Mouse (Mus musculus): ENCODE data around the gene Kctd3.
"Not testable (repeated sequence)": the region's sequence is repeated elsewhere in the genome, so short reads cannot be mapped to it uniquely, and the experiment has no call there.

Gene Kctd3

GRCm38 (mm10) chr1:189007239-189007979 is at the start of gene Kctd3:
Kctd3 (minus strand) TSS chr1:189007841.
- peak; percentile 98 for DNase-seq (ENCODE audit: low spot score)

GRCm38 (mm10) chr1:189057425-189057824 is 49.8 kb upstream of the Kctd3 start:
- DNase-seq (ENCODE audit: low spot score) = no peak

- DNase-seq (ENCODE audit: low spot score) = no peak
These were observed 48.3 kb upstream of the Kctd3 start for GRCm38 (mm10) chr1:189055933-189056332.

DNA sequence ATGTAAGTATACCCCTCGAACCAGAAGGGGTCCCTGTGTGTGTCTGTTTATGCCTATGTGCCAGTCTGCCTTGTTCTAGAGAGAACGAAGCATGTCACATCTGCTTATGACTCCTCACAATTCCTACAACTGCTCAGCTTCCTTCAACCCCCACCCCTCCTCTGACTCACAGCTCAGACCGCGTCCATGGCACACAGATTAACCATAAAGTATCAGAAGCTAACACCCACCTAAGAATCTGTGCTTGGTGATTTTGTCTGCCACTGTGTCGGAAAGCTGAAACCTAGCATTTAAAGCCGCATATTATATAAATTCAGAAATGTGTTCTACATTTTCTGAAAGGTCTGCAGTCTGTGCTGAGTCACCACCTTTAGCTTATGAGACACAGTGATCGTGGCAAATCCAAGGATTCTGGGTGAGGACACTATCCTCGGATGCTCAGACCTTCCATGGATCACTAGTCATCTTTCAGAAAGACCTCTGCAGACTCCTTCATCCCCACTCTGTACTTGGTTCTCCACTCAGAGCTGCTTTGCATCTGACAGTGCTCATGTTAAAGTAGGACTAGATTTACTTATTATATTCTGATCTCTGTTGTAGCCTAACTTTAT is 47.4 kb upstream of the Kctd3 start:
- no peak for DNase-seq (ENCODE audit: low spot score)

GRCm38 (mm10) chr1:189054191-189054590 is 46.5 kb upstream of the Kctd3 start:
- DNase-seq (ENCODE audit: low spot score) = no peak

DNA sequence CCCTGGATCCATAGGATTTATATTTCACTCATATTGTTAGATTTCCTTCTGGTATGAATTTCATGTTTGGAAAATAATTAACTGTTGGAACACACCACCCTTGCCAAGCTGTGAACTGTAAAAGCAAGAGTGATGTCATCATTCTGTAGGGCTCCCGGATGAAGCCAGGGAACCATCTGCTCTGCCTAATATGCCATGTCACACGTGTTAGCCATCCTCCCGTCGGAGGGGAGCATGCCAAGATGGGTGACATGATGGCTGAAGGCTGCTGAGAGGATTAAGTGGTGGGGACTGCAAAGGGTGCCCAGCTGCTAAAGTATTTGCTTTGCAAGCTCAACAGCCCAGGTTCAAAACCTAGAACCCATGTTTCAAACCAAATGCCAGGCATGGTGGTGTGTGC is 44.5 kb upstream of the Kctd3 start:
- DNase-seq (ENCODE audit: low spot score) = no peak

- no peak for DNase-seq (ENCODE audit: low spot score)
These were observed 42.5 kb upstream of the Kctd3 start for GRCm38 (mm10) chr1:189050122-189050521.

DNA sequence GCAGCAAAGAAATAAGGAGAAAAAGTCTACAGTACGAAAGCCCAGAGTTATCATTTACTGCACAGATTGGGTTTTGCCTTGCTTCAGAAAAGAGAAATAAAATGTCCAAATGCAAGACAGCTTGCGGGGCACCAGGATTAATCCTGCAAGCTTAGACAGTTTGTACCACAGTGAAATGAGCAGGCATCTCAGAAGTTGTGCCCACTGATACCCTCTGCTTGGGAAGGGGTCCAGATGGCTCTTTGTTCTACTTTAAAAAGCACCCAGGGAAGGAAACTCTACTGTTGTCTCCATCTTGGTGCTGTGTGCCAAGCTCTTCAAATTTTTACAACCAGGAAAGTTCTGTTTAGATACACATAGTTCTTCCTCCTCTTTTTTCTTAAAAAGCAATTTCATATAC is 40.7 kb upstream of the Kctd3 start:
- DNase-seq (ENCODE audit: low spot score) = no peak

DNA sequence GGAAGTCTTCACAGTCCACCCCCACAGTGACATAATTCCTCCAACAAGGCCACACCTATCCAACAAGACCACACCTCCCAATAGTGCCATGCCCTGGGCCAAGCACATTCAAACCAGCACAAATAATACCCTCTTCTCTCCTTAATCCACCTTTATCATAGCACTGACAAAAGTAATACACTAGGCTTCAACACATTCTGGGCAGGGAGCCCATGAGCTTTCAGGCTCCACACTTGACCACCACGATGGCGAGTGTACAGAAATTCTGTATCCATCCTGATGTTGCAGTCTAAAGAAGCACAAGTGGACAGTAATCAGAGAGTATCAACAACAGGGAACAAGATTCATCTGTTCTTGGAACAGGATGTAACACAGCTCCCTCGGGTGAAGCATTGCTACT is 40.3 kb upstream of the Kctd3 start:
- no peak for DNase-seq (ENCODE audit: low spot score)

- no peak for DNase-seq (ENCODE audit: low spot score)
These were observed 39.2 kb upstream of the Kctd3 start for GRCm38 (mm10) chr1:189046831-189047230.

DNA sequence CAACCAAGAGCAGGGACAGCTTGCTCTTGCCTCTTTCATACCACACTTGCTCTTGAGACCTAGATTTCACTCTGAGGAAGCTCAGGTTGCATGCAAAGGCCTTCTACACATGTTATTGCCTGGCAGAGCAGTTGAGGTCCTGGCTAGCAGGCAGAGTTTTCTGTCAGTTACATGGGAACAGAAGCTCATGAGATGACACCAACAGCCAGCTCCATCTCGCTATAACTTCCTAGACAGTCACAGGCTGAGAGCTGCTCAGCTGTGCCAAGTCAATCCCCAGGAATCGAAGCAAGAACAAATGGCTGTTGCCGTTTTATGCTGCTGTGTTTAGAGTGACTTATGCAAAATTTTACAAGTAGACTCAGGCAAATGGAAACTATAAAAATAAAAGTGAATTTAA is 38.7 kb upstream of the Kctd3 start:
- DNase-seq (ENCODE audit: low spot score) = no peak

GRCm38 (mm10) chr1:189041261-189041660 is 33.6 kb upstream of the Kctd3 start:
- no peak for DNase-seq (ENCODE audit: low spot score)

GRCm38 (mm10) chr1:189039348-189039747 is 31.7 kb upstream of the Kctd3 start:
- DNase-seq (ENCODE audit: low spot score) = no peak

GRCm38 (mm10) chr1:189032817-189033216 is 25.2 kb upstream of the Kctd3 start:
- DNase-seq (ENCODE audit: low spot score) = not testable (repeated sequence)

GRCm38 (mm10) chr1:189030975-189031374 is 23.3 kb upstream of the Kctd3 start:
- DNase-seq (ENCODE audit: low spot score) = no peak

DNA sequence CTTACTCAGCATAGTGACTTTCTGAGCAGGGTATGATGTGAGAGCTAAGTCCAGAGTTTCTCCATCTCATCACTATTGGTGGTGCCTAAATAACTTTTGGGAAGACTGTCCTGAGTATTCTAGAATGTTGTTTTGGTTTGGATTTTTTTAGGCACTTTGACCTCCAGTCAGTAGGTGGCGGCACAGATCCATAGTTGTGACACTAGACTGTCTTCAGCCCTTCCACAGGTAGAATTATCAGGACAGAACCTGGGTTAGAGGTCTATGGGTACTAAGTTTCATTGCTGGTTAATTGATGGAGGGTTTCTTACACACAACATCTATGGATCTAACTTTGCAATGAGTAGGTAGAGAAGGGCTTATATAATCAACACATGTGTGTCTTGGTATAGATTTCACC is 20.6 kb upstream of the Kctd3 start:
- DNase-seq (ENCODE audit: low spot score) = no peak

DNA sequence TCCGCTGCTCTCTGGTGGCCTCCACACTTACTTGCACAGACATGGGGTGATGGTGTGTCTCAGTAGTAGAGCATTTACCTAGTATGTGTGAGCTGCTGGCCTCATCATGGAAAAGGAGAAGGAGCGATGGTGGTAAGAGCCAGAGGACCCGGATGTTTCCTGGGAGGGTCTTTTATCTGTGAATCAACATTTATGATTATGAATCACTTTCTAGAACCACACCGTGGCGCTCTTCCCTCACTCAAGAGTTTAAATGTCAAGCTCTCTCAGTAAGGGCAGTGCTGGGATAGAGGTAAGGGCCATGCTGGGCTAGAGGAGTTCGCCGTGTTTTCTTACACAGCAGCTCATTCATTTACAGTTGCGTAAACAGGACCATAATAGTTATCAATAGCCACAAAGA is 19.2 kb upstream of the Kctd3 start:
- DNase-seq (ENCODE audit: low spot score) = no peak

DNA sequence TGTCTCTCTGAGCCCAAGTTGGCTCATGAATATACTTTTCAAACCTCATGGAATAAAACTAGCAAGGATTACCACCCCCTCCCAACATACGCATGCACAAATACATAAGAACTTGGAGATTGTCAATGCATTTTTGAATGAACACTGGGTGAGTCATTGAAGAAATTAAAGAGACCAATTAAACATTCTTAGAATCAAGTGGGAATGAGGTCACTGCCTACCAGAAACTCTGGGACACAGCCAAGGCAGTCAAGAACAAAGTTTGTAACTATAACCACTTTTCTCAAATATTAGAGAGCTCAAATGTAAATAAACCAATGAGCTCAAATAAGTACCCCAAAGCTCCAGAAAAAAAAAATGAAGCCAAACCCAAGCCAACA is 16.1 kb upstream of the Kctd3 start:
- no peak for DNase-seq (ENCODE audit: low spot score)

DNA sequence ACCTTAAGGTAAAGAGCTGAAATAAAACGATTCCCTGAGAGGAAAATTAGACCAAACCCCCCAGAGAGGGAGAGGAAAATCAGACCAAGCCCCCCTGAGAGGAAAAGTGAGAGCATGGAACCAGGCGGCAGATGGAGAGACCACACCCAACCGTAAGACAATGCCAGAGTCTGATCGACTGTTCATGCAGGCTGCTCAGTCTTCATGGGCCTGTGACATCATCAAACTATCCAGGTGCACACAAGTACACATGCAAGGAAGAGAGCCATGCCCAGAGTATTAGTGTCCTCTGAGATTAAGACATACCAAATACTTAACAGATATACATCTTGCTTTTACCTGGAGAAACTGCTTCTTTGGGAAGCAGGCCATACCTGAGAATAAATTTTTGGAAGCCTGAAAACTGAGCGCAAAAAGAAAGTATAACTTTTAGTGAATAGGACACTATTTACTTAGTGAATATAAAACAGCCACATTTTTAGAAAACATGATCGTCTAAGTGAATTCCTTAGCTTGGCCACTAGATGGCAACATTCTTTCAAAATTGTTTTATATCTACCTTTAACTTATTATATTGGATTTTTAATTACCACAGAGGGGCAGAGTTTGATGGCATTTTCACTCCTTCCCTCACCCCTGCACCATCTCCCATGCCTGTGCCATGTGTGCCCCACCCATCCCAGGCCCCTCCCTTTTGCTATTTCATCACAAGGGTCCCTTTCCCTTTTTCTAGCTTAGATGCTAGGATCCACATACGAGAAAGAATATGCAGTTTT is 15.5 kb upstream of the Kctd3 start:
- DNase-seq (ENCODE audit: low spot score) = no peak

DNA sequence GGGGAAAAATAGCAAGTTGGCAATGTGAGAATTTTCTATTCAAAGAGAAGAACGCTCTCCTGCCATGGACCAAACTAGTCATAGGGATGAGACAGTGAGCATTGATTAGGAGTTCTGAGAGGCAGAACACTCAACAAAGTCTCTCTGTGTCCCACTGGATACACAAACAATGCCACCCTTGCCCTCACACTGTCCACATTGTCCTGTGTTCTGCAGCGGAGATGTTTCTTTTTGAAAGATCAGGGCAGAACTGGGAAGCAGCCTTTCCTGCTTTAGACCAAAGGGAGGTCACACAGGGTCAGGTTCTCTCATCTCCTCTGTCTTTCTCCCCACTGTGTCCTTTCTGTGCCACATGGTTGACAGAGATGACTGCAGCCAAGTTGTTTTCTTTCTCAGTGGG is 7.7 kb upstream of the Kctd3 start:
- DNase-seq (ENCODE audit: low spot score) = no peak

DNA sequence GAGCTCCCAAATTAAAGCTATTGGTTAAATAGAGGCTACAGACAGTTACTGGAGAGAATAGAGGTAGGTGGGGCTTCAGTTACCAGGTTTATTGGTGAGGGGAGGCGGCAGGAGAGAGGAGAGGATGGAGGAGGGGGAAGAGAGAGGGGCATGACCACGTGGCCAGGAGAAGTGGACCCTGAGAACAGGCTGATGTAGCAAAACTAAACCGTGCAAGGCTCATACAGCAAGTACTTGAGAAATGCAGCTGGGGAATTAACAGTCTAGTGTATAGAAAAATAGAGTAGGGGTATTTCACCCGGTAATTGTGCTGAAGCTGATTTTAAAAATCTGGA is 5.9 kb upstream of the Kctd3 start:
- no peak for DNase-seq (ENCODE audit: low spot score)

DNA sequence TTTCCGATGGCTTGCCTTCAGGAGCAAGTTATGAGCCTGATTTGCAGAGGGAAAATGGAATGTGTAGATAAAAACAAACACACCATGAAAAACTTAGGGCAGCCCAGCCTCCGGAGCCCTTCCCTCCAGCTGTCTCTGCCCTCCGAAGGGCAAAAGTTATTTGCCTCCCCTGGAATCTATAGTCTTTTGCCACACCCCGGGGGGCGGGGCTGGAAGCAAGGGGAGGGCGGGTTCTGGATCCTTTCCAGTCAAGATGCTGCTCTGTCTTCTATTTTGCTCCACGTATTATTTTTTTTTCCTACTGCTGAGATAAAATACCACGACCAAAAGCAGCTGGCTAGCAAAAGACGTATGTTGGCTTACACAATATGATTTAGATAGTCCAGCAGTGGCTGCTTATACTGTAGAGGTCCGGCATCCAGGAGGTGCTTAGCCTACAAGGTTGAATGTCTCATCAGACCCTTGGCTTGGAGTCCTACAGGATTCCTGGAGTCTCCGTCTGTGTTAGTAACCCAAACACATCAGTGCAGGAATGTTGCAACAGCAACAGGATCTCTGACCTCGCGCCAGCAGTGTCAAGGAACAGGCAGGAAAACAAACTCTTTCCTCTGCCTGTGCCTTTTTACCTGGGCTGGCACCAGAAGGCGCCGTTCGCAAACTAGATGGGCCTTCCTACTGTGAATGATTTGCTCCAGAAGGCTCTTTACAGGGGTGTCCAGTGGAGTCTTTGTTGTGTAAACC is 5.4 kb upstream of the Kctd3 start:
- peak; percentile 10 for DNase-seq (ENCODE audit: low spot score)

- DNase-seq (ENCODE audit: low spot score) = no peak
These were observed 3.0 kb upstream of the Kctd3 start for GRCm38 (mm10) chr1:189010671-189011070.

Data from ovary, postnatal 14 days (tissue).